Mouse (Mus musculus) layer of hippocampus, adult 9-11 months (tissue): Measurements from ENCODE around the gene Fgf11.
A peak's percentile ranks its signal among the peaks of the same experiment; 100 is the strongest.

ENCODE experiments used
- DNase-seq: peaks from one replicate; pipeline ENCODE4 v3.0.0; 2022

Fgf11 gene

GRCm38 (mm10) chr11:69778985-69779384, 22.7 kb downstream of the Fgf11 start:
- DNase-seq = no peak

- DNase-seq = no peak
Measured at GRCm38 (mm10) chr11:69778258-69778982, 23.2 kb downstream of the Fgf11 start.

- no peak for DNase-seq
Measured at GRCm38 (mm10) chr11:69777504-69778257, 24.0 kb downstream of the Fgf11 start.

- no peak for DNase-seq
Measured at GRCm38 (mm10) chr11:69776488-69776887, 25.2 kb downstream of the Fgf11 start.

- DNase-seq = no peak
Measured at GRCm38 (mm10) chr11:69775716-69776115, 25.9 kb downstream of the Fgf11 start.

GRCm38 (mm10) chr11:69774961-69775360, 26.7 kb downstream of the Fgf11 start:
- no peak for DNase-seq

- no peak for DNase-seq
Measured at GRCm38 (mm10) chr11:69767625-69767909, 34.1 kb downstream of the Fgf11 start.

- no peak for DNase-seq
Measured at GRCm38 (mm10) chr11:69766872-69767624, 34.6 kb downstream of the Fgf11 start.

GRCm38 (mm10) chr11:69766126-69766609, 35.5 kb downstream of the Fgf11 start:
- peak; percentile 76 for DNase-seq

- DNase-seq = peak; percentile 38
Measured at GRCm38 (mm10) chr11:69765221-69766125, 36.2 kb downstream of the Fgf11 start, which contains the start of gene Zbtb4. Gene Zbtb4 (plus strand): TSS chr11:69765912.

- DNase-seq = no peak
Measured at GRCm38 (mm10) chr11:69763551-69763950, 38.1 kb downstream of the Fgf11 start.

- no peak for DNase-seq
Measured at GRCm38 (mm10) chr11:69761868-69762267, 39.8 kb downstream of the Fgf11 start, which contains the start of gene Slc35g3. Gene Slc35g3 (minus strand): TSS chr11:69761968.

- DNase-seq = no peak
Measured at GRCm38 (mm10) chr11:69760901-69761200, 40.8 kb downstream of the Fgf11 start.

GRCm38 (mm10) chr11:69760160-69760900, 41.3 kb downstream of the Fgf11 start:
- no peak for DNase-seq

- peak; percentile 93 for DNase-seq
Measured at GRCm38 (mm10) chr11:69758971-69759721, 42.5 kb downstream of the Fgf11 start.

- peak; percentile 97 for DNase-seq
Measured at GRCm38 (mm10) chr11:69758478-69758970, 43.1 kb downstream of the Fgf11 start, which contains the start of gene Polr2a. Gene Polr2a (minus strand): TSS chr11:69758637.

- peak; percentile 96 for DNase-seq
Measured at GRCm38 (mm10) chr11:69758090-69758456, 43.6 kb downstream of the Fgf11 start.

GRCm38 (mm10) chr11:69757303-69758089, 44.2 kb downstream of the Fgf11 start:
- DNase-seq = no peak

- no peak for DNase-seq
Measured at GRCm38 (mm10) chr11:69754701-69755100, 47.0 kb downstream of the Fgf11 start.

- no peak for DNase-seq
Measured at GRCm38 (mm10) chr11:69754233-69754632, 47.4 kb downstream of the Fgf11 start.
